Mouse (Mus musculus) hindbrain, embryonic 14.5 days (tissue): ENCODE measurements at regions not wholly inside any gene's neighbourhood (a gene's known extent, or its start where the extent isn't known, plus 50 kb on each side); places are given as distances from the start of the nearest gene placed in this dataset.
A peak's percentile ranks its signal among the peaks of the same experiment; 100 is the strongest.
"Not testable (repeated sequence)": the region's sequence is repeated elsewhere in the genome, so short reads cannot be mapped to it uniquely, and the experiment has no call there.

Source experiments
- ATAC-seq: fragments of 200-750 bp; cut with Nextera tagmentation; 2 replicates; pipeline ENCODE4 v1.8.0; 2017; ENCODE audit warnings: moderate number of reproducible peaks, mild to moderate bottlenecking, moderate TSS enrichment, moderate library complexity; ENCODE audit not compliant: low FRiP score
- DNase-seq: peaks from one replicate; pipeline ENCODE4 v3.0.0-alpha.2; 2015; ENCODE audit warnings: low spot score
- H3K27ac ChIP-seq: fragments of 300-500 bp; sonication (generic); 2 replicates; pipeline ENCODE4 v1.5.1; 2014; ENCODE audit warnings: mild to moderate bottlenecking, moderate library complexity
- H3K27me3 ChIP-seq: fragments of 300-500 bp; sonication (generic); 2 replicates; pipeline ENCODE4 v1.6.1; 2014; ENCODE audit warnings: mild to moderate bottlenecking, low read length, mixed read lengths; ENCODE audit not compliant: control insufficient read depth, insufficient read depth
- H3K36me3 ChIP-seq: fragments of 300-500 bp; sonication (generic); replicated peaks from 2 replicates; pipeline ENCODE4 v1.6.1; 2014; ENCODE audit not compliant: control insufficient read depth, insufficient read depth
- H3K4me1 ChIP-seq: fragments of 300-500 bp; sonication (generic); replicated peaks from 2 replicates; pipeline ENCODE4 v1.6.1; 2014; ENCODE audit warnings: antibody characterized with exemption, low read length, mixed read lengths; ENCODE audit not compliant: control insufficient read depth, insufficient read depth
- H3K4me2 ChIP-seq: fragments of 300-500 bp; sonication (generic); replicated peaks from 2 replicates; pipeline ENCODE4 v1.6.1; 2014; ENCODE audit warnings: mild to moderate bottlenecking, moderate library complexity
- H3K4me3 ChIP-seq: fragments of 300-500 bp; sonication (generic); replicated peaks from 2 replicates; pipeline ENCODE4 v1.5.1; 2014; ENCODE audit warnings: mild to moderate bottlenecking, low read length
- H3K9ac ChIP-seq: fragments of 300-500 bp; sonication (generic); 2 replicates; pipeline ENCODE4 v1.6.1; 2014
- H3K9me3 ChIP-seq: fragments of 300-500 bp; sonication (generic); 2 replicates; pipeline ENCODE4 v1.6.1; 2016; ENCODE audit warnings: low read length; ENCODE audit not compliant: control insufficient read depth
- WGBS: fragments of 180-500 bp; shearing (Covaris S2); extraction: QIAGEN DNeasy Blood & Tissue Kit; methylation state at CpG from one replicate; pipeline ENCODE4 v1.1.7; 2014; 5-methylcytosine and 5-hydroxymethylcytosine counted together

GRCm38 (mm10) chr14:120762733-120763132, 148.3 kb upstream of the Ipo5 start:
- Histone ChIP-seq H3K27ac (no peak overlapping the region), H3K9me3 (no peaks in the 10 kb centered on the region), H3K9ac (no peak overlapping the region), H3K4me1 (no peaks in the 10 kb centered on the region), H3K27me3 (no peaks in the 10 kb centered on the region), H3K4me2 (no peak overlapping the region), H3K4me3 (no peak overlapping the region), H3K36me3 (no peaks in the 10 kb centered on the region)
- 73% methylated on average over 11 of the region's 11 CpGs for WGBS
- no peak for DNase-seq
- no peak for ATAC-seq

GRCm38 (mm10) chr14:120763796-120764195, 147.2 kb upstream of the Ipo5 start:
- no peak for ATAC-seq
- no peak overlapping the region for H3K4me2 ChIP-seq
- WGBS: 90% methylated on average over 5 of the region's 5 CpGs

GRCm38 (mm10) chr14:120764386-120764785, 146.6 kb upstream of the Ipo5 start:
- Histone ChIP-seq H3K9me3 (no peaks in the 10 kb centered on the region), H3K4me1 (no peaks in the 10 kb centered on the region), H3K27ac (no peak overlapping the region), H3K9ac (no peak overlapping the region), H3K36me3 (no peaks in the 10 kb centered on the region), H3K4me2 (no peak overlapping the region), H3K4me3 (no peak overlapping the region), H3K27me3 (no peaks in the 10 kb centered on the region)
- WGBS: 63% methylated on average over 3 of the region's 3 CpGs
- ATAC-seq (no peak), DNase-seq (peak; percentile 76)

More at GRCm38 (mm10) chr14:120763796-120764195, 147.2 kb upstream of the Ipo5 start:
- H3K36me3 ChIP-seq: no peaks in the 10 kb centered on the region
- DNase-seq: no peak
- no peak overlapping the region for H3K9ac ChIP-seq
- H3K9me3 ChIP-seq: no peaks in the 10 kb centered on the region
- H3K27ac ChIP-seq: no peak overlapping the region
- no peak overlapping the region for H3K4me3 ChIP-seq
- H3K4me1 ChIP-seq: no peaks in the 10 kb centered on the region
- no peaks in the 10 kb centered on the region for H3K27me3 ChIP-seq

GRCm38 (mm10) chr14:120766451-120766850, 144.6 kb upstream of the Ipo5 start:
- Histone ChIP-seq H3K4me1 (peaks cover 3% of the 10 kb centered on the region; the same call in 1 of the 2 replicates), H3K4me2 (no peak overlapping the region), H3K9ac (no peak overlapping the region), H3K9me3 (no peaks in the 10 kb centered on the region), H3K36me3 (no peaks in the 10 kb centered on the region), H3K27me3 (no peaks in the 10 kb centered on the region), H3K4me3 (no peak overlapping the region), H3K27ac (no peak overlapping the region)
- no peak for ATAC-seq
- DNase-seq: no peak
- 94% methylated on average over 5 of the region's 5 CpGs for WGBS

- Histone ChIP-seq H3K4me3 (no peak overlapping the region), H3K27ac (no peak overlapping the region), H3K4me1 (peaks cover 3% of the 10 kb centered on the region; the same call in 1 of the 2 replicates), H3K9me3 (no peaks in the 10 kb centered on the region), H3K4me2 (no peak overlapping the region), H3K27me3 (no peaks in the 10 kb centered on the region), H3K9ac (no peak overlapping the region), H3K36me3 (no peaks in the 10 kb centered on the region)
- 27% methylated on average over 3 of the region's 3 CpGs for WGBS
- DNase-seq (peak; percentile 35), ATAC-seq (no peak)
These were observed 140.4 kb upstream of the Ipo5 start for GRCm38 (mm10) chr14:120770579-120770978.

- not testable (repeated sequence) for H3K27ac ChIP-seq, H3K4me3 ChIP-seq, ATAC-seq, H3K4me1 ChIP-seq, H3K9me3 ChIP-seq, H3K9ac ChIP-seq, DNase-seq, H3K27me3 ChIP-seq, H3K36me3 ChIP-seq, H3K4me2 ChIP-seq
- WGBS: 81% methylated on average over 3 of the region's 4 CpGs
These were observed 138.0 kb upstream of the Ipo5 start for GRCm38 (mm10) chr14:120773001-120773400.

GRCm38 (mm10) chr14:120791828-120792554, 119.0 kb upstream of the Ipo5 start:
- no peaks in the 10 kb centered on the region for H3K4me1 ChIP-seq
- H3K4me3 ChIP-seq: no peak overlapping the region
- H3K27me3 ChIP-seq: no peaks in the 10 kb centered on the region
- 82% methylated on average over 4 of the region's 4 CpGs for WGBS
- H3K9me3 ChIP-seq: no peaks in the 10 kb centered on the region
- H3K9ac ChIP-seq: no peak overlapping the region
- no peak overlapping the region for H3K4me2 ChIP-seq
- no peak overlapping the region for H3K27ac ChIP-seq
- ATAC-seq (no peak), DNase-seq (no peak)
- H3K36me3 ChIP-seq: no peaks in the 10 kb centered on the region

- Histone ChIP-seq H3K4me1 (no peaks in the 10 kb centered on the region), H3K9me3 (no peaks in the 10 kb centered on the region), H3K36me3 (no peaks in the 10 kb centered on the region), H3K9ac (no peak overlapping the region), H3K4me2 (no peak overlapping the region), H3K4me3 (no peak overlapping the region), H3K27me3 (no peaks in the 10 kb centered on the region), H3K27ac (no peak overlapping the region)
- no peak for DNase-seq
- ATAC-seq: no peak
- 80% methylated on average over 7 of the region's 7 CpGs for WGBS
These were observed 113.0 kb upstream of the Ipo5 start for GRCm38 (mm10) chr14:120797916-120798490.

GRCm38 (mm10) chr14:120803191-120803590, 107.8 kb upstream of the Ipo5 start:
- Histone ChIP-seq H3K4me1 (peaks cover 7% of the 10 kb centered on the region; the same call in 1 of the 2 replicates), H3K4me2 (no peak overlapping the region), H3K9me3 (no peaks in the 10 kb centered on the region), H3K27me3 (no peaks in the 10 kb centered on the region), H3K36me3 (no peaks in the 10 kb centered on the region), H3K27ac (no peak overlapping the region), H3K4me3 (no peak overlapping the region), H3K9ac (no peak overlapping the region)
- ATAC-seq (no peak), DNase-seq (no peak)
- 53% methylated on average over 6 of the region's 6 CpGs for WGBS
